Mouse (Mus musculus): ENCODE data around the gene Tmem232. TPM values are rescaled to one million over a fixed set of nuclear protein-coding genes. Genes with fewer than 3 reads are reported as not detected.
"Not testable (repeated sequence)": the region's sequence is repeated elsewhere in the genome, so short reads cannot be mapped to it uniquely, and the experiment has no call there.

Tmem232 gene
- total and polyA plus RNA-seq, 2 experiments from 2014 or later, result 0.18 TPM; not detected in 1

DNA sequence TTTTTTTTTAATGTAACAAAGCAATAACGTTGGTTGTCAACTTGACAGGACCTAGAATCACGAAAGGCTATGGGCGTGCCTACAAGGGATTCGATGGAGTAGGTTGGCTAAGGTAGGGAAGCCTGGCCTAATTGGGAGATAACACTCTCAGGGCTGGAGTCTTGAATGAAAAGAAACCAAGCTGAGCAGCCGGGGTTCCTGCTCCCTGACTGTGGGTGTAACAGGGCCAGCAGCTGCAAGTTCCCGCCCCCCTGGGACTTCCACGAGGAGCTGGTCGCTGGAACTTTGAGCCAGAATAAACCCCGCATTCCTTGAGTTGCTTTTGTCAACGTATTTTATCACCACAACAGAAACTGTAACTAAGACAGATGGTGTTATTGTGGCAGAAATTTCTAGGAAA is 16.2 kb upstream of the Tmem232 start:
- WGBS, result 51% methylated on average over 10 of the region's 10 CpGs
- H3K27me3 ChIP-seq (ENCODE audit: control insufficient read depth, insufficient read depth, low read length), result no peaks in the 10 kb centered on the region
- 0 out of 2 replicates have a peak, but pooled peaks cover 5% of the 10 kb centered on the region for H3K4me1 ChIP-seq (ENCODE audit: control insufficient read depth, insufficient read depth)
- no peaks in the 10 kb centered on the region for H3K36me3 ChIP-seq (replicated peaks; ENCODE audit: control insufficient read depth, insufficient read depth, low read length)
- H3K27ac ChIP-seq (ENCODE audit: low read depth), result no peak overlapping the region
- no peak overlapping the region for H3K4me2 ChIP-seq (ENCODE audit: low read depth, low read length)
- H3K9ac ChIP-seq (replicated peaks; ENCODE audit: low read depth, low read length), result no peak overlapping the region
- no peak overlapping the region for H3K4me3 ChIP-seq (ENCODE audit: low read depth, low read length)
- no peaks in the 10 kb centered on the region for H3K9me3 ChIP-seq (replicated peaks; ENCODE audit: control insufficient read depth, low read length)
- TF ChIP-seq CTCF (IDR thresholded peaks at IDR 0.05; ENCODE audit: low read depth), result no peak
- TF ChIP-seq EP300 (IDR thresholded peaks at IDR 0.05; ENCODE audit: low read depth), result no peak
- DNase-seq (ENCODE audit: low spot score) (no peak), ATAC-seq (ENCODE audit: insufficient read depth, low read depth) (no peak)

DNA sequence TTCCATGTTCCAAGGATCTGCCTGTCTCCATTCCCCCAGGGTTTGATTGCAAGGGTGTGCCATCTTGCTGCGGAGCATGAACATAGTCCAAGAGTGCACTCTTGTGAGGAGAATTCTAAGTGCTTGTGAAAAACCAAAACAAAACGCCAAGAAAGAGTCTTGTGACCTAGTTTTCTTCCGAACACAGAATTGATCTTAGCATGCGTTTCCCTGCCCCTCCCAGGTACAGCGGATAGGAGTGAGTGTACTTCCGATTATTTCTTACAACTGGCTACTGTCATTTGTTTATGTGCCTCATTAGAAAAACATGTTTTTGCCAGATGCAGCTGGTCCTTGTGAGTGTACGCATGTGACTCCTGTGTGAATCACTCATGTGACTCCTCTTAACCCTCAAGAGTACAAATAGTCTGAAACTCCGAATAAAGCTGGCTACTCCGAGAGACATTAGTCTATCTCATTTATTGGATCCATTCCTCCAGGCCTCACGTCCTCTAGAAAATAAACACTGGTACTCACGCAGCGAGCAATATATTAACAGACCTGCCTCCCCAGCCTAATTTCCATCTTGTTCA is 11.9 kb upstream of the Tmem232 start:
- H3K4me1 ChIP-seq (ENCODE audit: control insufficient read depth, insufficient read depth), result 0 out of 2 replicates have a peak, but pooled peaks cover 14% of the 10 kb centered on the region
- ATAC-seq (ENCODE audit: insufficient read depth, low read depth) (no peak), DNase-seq (ENCODE audit: low spot score) (no peak)
- no peak overlapping the region for H3K9ac ChIP-seq (replicated peaks; ENCODE audit: low read depth, low read length)
- no peaks in the 10 kb centered on the region for H3K9me3 ChIP-seq (replicated peaks; ENCODE audit: control insufficient read depth, low read length)
- H3K4me3 ChIP-seq (ENCODE audit: low read depth, low read length), result no peak overlapping the region
- H3K4me2 ChIP-seq (ENCODE audit: low read depth, low read length), result no peak overlapping the region
- H3K27me3 ChIP-seq (ENCODE audit: control insufficient read depth, insufficient read depth, low read length), result no peaks in the 10 kb centered on the region
- H3K27ac ChIP-seq (ENCODE audit: low read depth), result no peak overlapping the region
- WGBS, result 87% methylated on average over 12 of the region's 12 CpGs
- no peaks in the 10 kb centered on the region for H3K36me3 ChIP-seq (replicated peaks; ENCODE audit: control insufficient read depth, insufficient read depth, low read length)
- no peak for TF ChIP-seq EP300 (IDR thresholded peaks at IDR 0.05; ENCODE audit: low read depth)
- no peak for TF ChIP-seq CTCF (IDR thresholded peaks at IDR 0.05; ENCODE audit: low read depth)

DNA sequence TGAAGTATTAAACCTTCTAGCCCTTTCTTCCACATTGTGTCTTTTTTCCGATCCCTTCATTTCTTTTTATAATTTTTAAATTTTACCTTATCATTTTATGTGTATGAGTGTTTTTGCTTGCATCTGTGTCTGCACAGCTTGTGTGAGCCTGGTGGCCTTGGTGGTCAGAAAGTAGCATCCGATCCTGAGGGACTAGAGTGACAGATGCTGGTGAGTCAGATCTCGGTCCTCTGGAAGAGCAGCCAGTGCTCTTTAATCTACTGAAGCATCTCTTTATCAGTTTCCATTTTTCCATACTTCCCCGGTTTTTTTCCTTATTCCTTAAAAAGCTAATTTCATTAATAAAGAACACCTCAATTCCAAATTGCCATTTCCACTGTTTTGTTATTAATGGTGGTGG is 9.8 kb upstream of the Tmem232 start:
- 0 out of 2 replicates have a peak, but pooled peaks cover 9% of the 10 kb centered on the region for H3K4me1 ChIP-seq (ENCODE audit: control insufficient read depth, insufficient read depth)
- no peaks in the 10 kb centered on the region for H3K27me3 ChIP-seq (ENCODE audit: control insufficient read depth, insufficient read depth, low read length)
- WGBS, result 81% methylated on average over 4 of the region's 4 CpGs
- H3K36me3 ChIP-seq (replicated peaks; ENCODE audit: control insufficient read depth, insufficient read depth, low read length), result no peaks in the 10 kb centered on the region
- TF ChIP-seq CTCF (IDR thresholded peaks at IDR 0.05; ENCODE audit: low read depth) (no peak), EP300 (IDR thresholded peaks at IDR 0.05; ENCODE audit: low read depth) (no peak)
- no peak overlapping the region for H3K27ac ChIP-seq (ENCODE audit: low read depth)
- H3K9ac ChIP-seq (replicated peaks; ENCODE audit: low read depth, low read length), result no peak overlapping the region
- no peak overlapping the region for H3K4me2 ChIP-seq (ENCODE audit: low read depth, low read length)
- no peaks in the 10 kb centered on the region for H3K9me3 ChIP-seq (replicated peaks; ENCODE audit: control insufficient read depth, low read length)
- H3K4me3 ChIP-seq (ENCODE audit: low read depth, low read length), result no peak overlapping the region
- DNase-seq (ENCODE audit: low spot score) (no peak), ATAC-seq (ENCODE audit: insufficient read depth, low read depth) (no peak)

DNA sequence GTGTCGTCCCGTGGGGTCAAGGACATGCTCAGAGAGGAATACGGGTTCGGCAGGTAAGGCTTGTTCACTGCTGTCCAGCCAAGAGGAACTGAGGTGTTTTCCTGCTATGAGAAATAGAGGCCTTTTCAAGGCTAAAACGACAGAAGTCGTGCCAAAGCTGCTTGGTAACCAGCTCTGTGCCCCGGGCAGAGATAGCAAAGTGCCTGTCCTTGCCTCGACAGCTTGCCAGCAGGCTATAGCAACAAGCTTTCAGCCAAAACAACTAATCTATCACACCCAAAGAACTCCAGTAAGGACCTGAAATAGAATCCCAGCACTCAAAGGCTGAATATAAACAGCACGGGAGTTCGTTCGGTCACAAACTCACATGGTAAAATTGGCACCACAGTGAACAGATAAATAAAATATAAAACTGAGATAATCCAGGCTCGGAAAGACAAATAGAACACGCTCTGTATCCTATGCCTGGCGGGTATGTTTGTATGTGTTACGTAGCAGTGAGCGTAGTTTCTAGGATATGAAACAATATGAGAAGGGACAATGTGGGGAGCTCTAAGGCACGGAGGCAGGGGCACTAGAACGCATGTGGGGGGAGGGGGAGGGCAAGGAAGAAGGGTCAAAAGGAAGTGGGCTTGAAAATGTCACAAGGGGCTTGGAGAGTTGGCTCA is 8.2 kb upstream of the Tmem232 start:
- Histone ChIP-seq H3K9me3 (replicated peaks; ENCODE audit: control insufficient read depth, low read length) (no peaks in the 10 kb centered on the region), H3K4me2 (ENCODE audit: low read depth, low read length) (no peak overlapping the region), H3K4me1 (ENCODE audit: control insufficient read depth, insufficient read depth) (0 out of 2 replicates have a peak, but pooled peaks cover 9% of the 10 kb centered on the region), H3K4me3 (ENCODE audit: low read depth, low read length) (no peak overlapping the region), H3K27ac (ENCODE audit: low read depth) (peak overlapping the region; percentile 82), H3K27me3 (ENCODE audit: control insufficient read depth, insufficient read depth, low read length) (no peaks in the 10 kb centered on the region), H3K36me3 (replicated peaks; ENCODE audit: control insufficient read depth, insufficient read depth, low read length) (no peaks in the 10 kb centered on the region), H3K9ac (replicated peaks; ENCODE audit: low read depth, low read length) (no peak overlapping the region)
- ATAC-seq (ENCODE audit: insufficient read depth, low read depth), result peak; percentile 84
- DNase-seq (ENCODE audit: low spot score), result peak; percentile 73
- TF ChIP-seq CTCF (IDR thresholded peaks at IDR 0.05; ENCODE audit: low read depth) (no peak), EP300 (IDR thresholded peaks at IDR 0.05; ENCODE audit: low read depth) (no peak)
- WGBS, result 30% methylated on average over 18 of the region's 18 CpGs

DNA sequence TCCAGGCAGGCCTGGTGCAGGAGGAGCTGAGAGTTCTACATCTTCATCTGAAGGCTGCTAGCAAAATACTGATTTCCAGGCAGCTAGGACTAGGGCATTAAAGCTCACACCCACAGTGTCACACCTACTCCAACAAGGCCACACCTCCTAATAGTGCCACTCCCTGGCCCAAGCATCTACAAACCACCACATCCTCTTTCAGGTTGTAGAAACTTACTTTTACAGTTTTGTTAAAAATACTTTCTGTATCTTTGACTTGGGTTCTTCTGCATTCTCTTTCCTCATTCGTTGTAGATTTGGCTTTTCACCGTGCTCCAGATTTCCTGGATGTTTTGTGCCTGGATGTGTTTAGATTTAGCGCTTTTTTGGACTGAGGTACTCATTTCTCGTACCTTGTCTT is 5.6 kb upstream of the Tmem232 start:
- DNase-seq (ENCODE audit: low spot score); H3K36me3 ChIP-seq (replicated peaks; ENCODE audit: control insufficient read depth, insufficient read depth, low read length); ATAC-seq (ENCODE audit: insufficient read depth, low read depth); H3K9me3 ChIP-seq (replicated peaks; ENCODE audit: control insufficient read depth, low read length); H3K4me3 ChIP-seq (ENCODE audit: low read depth, low read length); H3K4me2 ChIP-seq (ENCODE audit: low read depth, low read length); H3K4me1 ChIP-seq (ENCODE audit: control insufficient read depth, insufficient read depth); H3K27ac ChIP-seq (ENCODE audit: low read depth); H3K27me3 ChIP-seq (ENCODE audit: control insufficient read depth, insufficient read depth, low read length); H3K9ac ChIP-seq (replicated peaks; ENCODE audit: low read depth, low read length): not testable (repeated sequence)
- 87% methylated on average over 4 of the region's 4 CpGs for WGBS

DNA sequence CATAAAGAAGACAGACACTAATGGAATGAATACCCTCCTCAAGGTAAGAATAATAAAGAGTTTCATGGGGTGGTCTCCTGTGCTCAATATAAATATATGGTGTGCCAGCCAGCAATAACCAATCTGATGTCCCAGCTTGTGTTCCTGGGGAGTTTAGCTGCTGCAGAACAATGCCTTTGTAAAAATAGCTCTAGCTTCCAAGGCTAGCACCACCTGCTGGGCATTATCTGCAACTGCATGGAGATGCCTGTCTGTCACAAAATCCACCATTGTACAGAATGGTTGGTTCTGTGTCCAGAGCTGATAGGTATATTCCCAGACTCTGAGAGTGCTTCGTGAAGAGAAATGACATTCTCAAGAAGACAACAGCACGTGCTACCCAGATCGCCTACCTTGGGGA is 4.4 kb downstream of the Tmem232 start:
- Histone ChIP-seq H3K9ac (replicated peaks; ENCODE audit: low read depth, low read length) (no peak overlapping the region), H3K27me3 (ENCODE audit: control insufficient read depth, insufficient read depth, low read length) (no peaks in the 10 kb centered on the region), H3K36me3 (replicated peaks; ENCODE audit: control insufficient read depth, insufficient read depth, low read length) (no peaks in the 10 kb centered on the region), H3K27ac (ENCODE audit: low read depth) (no peak overlapping the region), H3K4me3 (ENCODE audit: low read depth, low read length) (no peak overlapping the region), H3K4me2 (ENCODE audit: low read depth, low read length) (no peak overlapping the region), H3K9me3 (replicated peaks; ENCODE audit: control insufficient read depth, low read length) (no peaks in the 10 kb centered on the region), H3K4me1 (ENCODE audit: control insufficient read depth, insufficient read depth) (no peaks in the 10 kb centered on the region)
- no peak for ATAC-seq (ENCODE audit: insufficient read depth, low read depth)
- WGBS, result 11% methylated on average over 3 of the region's 3 CpGs
- TF ChIP-seq CTCF (IDR thresholded peaks at IDR 0.05; ENCODE audit: low read depth) (peak; percentile 90), EP300 (IDR thresholded peaks at IDR 0.05; ENCODE audit: low read depth) (no peak)
- DNase-seq (ENCODE audit: low spot score), result peak; percentile 53

DNA sequence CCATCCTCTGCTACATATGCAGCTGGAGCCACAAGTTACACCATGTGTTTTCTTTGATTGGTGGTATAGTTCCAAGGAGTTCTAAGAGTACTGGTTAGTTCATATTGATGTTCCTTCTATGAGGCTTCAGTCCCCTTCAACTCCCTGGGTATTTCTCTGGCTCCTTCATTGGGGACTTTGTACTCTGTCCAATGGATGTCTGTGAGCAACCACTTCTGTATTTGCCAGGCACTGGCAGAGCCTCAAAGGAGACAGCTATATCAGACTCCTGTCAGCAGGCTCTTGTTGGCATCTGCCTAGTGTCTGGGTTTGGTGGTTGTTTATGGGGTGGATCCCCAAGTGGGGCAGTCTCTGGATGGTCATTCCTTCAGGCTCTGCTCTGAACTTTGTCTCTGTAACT is 8.2 kb downstream of the Tmem232 start:
- not testable (repeated sequence) for H3K4me1 ChIP-seq (ENCODE audit: control insufficient read depth, insufficient read depth); H3K4me2 ChIP-seq (ENCODE audit: low read depth, low read length); H3K36me3 ChIP-seq (replicated peaks; ENCODE audit: control insufficient read depth, insufficient read depth, low read length); ATAC-seq (ENCODE audit: insufficient read depth, low read depth); H3K4me3 ChIP-seq (ENCODE audit: low read depth, low read length); H3K9me3 ChIP-seq (replicated peaks; ENCODE audit: control insufficient read depth, low read length); H3K27ac ChIP-seq (ENCODE audit: low read depth); H3K9ac ChIP-seq (replicated peaks; ENCODE audit: low read depth, low read length); H3K27me3 ChIP-seq (ENCODE audit: control insufficient read depth, insufficient read depth, low read length); DNase-seq (ENCODE audit: low spot score)

Data from heart, postnatal 0 days (tissue).